Mouse (Mus musculus): ENCODE measurements at regions not wholly inside any gene's neighbourhood (a gene's known extent, or its start where the extent isn't known, plus 50 kb on each side); places are given as distances from the start of the nearest gene placed in this dataset.

- Histone ChIP-seq H3K27me3 (replicated peaks) (no peaks in the 10 kb centered on the region), H3K27ac (no peak overlapping the region), H3K36me3 (no peaks in the 10 kb centered on the region), H3K9me3 (no peaks in the 10 kb centered on the region), H3K9ac (no peak overlapping the region), H3K4me2 (no peak overlapping the region), H3K4me3 (replicated peaks) (no peak overlapping the region), H3K4me1 (no peaks in the 10 kb centered on the region)
- 80% methylated on average over 1 of the region's 1 CpGs for WGBS
- no peak for ATAC-seq (ENCODE audit: insufficient read depth, low FRiP score, low read depth)
Observed at GRCm38 (mm10) chr9:9606322-9606721, 367.4 kb upstream of the Arhgap42 start.

DNA sequence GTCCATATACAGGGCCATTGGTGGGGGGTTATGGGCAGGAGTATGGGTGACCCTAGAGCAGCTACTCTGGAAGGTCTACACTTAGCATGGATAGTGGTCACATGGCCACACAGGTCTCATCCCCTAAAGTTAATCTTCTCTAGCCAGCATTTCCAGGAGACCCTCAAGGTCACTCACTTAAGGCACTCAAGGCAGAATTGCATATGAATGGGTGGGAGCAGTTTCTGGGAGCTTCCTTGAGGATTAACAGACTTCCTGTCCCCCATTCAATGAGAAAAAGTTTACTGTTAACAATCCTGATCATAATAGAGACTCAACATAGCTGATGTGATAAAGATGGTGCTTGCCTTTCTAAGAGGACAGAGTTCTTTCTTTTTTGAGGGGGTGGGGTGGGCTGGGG, 352.4 kb upstream of the Arhgap42 start:
- H3K4me1 ChIP-seq: no peaks in the 10 kb centered on the region
- H3K4me3 ChIP-seq (replicated peaks): no peak overlapping the region
- H3K36me3 ChIP-seq: no peaks in the 10 kb centered on the region
- H3K9me3 ChIP-seq: no peaks in the 10 kb centered on the region
- H3K9ac ChIP-seq: no peak overlapping the region
- H3K27me3 ChIP-seq (replicated peaks): no peaks in the 10 kb centered on the region
- no peak overlapping the region for H3K4me2 ChIP-seq
- H3K27ac ChIP-seq: no peak overlapping the region
- ATAC-seq (ENCODE audit: insufficient read depth, low FRiP score, low read depth): no peak

DNA sequence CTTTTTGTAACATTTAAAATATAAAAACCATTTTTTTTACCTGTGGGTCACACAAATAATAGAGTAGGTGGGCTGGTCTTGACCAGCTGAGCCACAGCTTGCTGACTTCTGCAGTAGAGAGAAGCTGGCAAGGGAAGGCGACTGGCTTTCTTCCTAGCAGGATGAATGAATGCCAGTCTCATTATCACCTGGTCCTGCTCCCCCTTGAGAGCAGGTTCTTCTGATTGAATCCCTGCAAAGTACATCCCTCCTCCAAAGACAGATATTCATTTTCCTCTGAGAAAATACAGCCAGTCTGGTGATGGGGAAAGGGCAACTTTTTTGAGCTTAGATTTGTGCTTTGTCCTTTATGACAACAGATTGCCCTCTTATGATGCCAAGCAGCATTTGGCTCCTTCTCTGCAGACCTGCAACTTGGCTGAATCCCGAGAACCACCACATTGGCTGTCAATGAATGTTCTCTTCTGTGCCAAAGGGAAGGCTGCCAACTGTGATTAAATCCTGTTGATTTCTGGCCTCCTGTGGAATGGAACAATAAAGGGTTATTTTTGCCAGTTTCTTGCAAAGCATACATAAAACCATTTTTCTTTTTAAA, 344.2 kb upstream of the Arhgap42 start:
- Histone ChIP-seq H3K27me3 (replicated peaks) (no peaks in the 10 kb centered on the region), H3K4me3 (replicated peaks) (no peak overlapping the region), H3K9me3 (no peaks in the 10 kb centered on the region), H3K4me2 (no peak overlapping the region), H3K9ac (no peak overlapping the region), H3K27ac (no peak overlapping the region), H3K36me3 (no peaks in the 10 kb centered on the region), H3K4me1 (no peaks in the 10 kb centered on the region)
- ATAC-seq (ENCODE audit: insufficient read depth, low FRiP score, low read depth): no peak
- WGBS: 66% methylated on average over 2 of the region's 2 CpGs

DNA sequence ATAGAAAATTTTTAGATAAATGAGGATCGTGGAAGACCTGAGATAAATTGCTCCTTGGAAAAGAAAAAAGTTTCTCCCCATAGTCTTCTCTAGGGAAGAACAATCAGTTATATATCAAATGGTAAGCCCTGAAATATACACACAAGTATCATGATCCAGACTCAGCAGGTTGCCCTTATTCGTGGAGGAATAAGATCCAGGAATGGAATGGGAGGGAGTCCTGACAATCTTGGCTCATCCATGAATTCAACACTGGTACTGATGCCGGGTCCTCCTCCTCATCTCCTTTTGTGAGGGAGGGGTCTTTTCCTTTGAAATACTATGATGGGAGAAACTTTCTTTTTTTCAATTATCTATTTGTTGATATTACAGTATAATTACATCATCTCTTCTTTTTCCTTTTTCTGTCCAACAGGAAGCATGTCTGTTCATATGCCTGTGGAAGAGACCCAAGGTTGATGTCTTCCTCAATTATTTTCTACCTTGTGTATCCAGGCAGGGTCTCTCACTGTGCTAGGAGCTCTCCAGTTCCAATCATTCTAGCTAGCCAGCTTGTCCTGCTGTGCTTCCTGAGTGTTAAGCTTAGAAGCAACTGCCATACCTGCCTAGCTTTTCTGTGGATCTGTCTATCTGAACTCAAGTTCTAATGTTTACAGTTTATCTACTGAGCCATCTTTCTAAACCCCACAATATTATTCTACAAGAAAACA, 343.6 kb upstream of the Arhgap42 start:
- 82% methylated on average over 3 of the region's 3 CpGs for WGBS
- Histone ChIP-seq H3K27ac (no peak overlapping the region), H3K9me3 (no peaks in the 10 kb centered on the region)

GRCm38 (mm10) chr9:9568040-9568649, 329.2 kb upstream of the Arhgap42 start:
- Histone ChIP-seq H3K27me3 (replicated peaks) (no peaks in the 10 kb centered on the region), H3K9ac (no peak overlapping the region), H3K9me3 (no peaks in the 10 kb centered on the region), H3K4me1 (no peaks in the 10 kb centered on the region), H3K27ac (no peak overlapping the region), H3K36me3 (no peaks in the 10 kb centered on the region), H3K4me3 (replicated peaks) (no peak overlapping the region), H3K4me2 (no peak overlapping the region)
- WGBS: 49% methylated on average over 5 of the region's 5 CpGs
- no peak for ATAC-seq (ENCODE audit: insufficient read depth, low FRiP score, low read depth)

More for the DNA sequence above, 343.6 kb upstream of the Arhgap42 start:
- ATAC-seq (ENCODE audit: insufficient read depth, low FRiP score, low read depth): no peak
- H3K9ac ChIP-seq: no peak overlapping the region
- no peak overlapping the region for H3K4me3 ChIP-seq (replicated peaks)
- H3K4me1 ChIP-seq: no peaks in the 10 kb centered on the region
- no peaks in the 10 kb centered on the region for H3K27me3 ChIP-seq (replicated peaks)
- no peak overlapping the region for H3K4me2 ChIP-seq
- no peaks in the 10 kb centered on the region for H3K36me3 ChIP-seq

DNA sequence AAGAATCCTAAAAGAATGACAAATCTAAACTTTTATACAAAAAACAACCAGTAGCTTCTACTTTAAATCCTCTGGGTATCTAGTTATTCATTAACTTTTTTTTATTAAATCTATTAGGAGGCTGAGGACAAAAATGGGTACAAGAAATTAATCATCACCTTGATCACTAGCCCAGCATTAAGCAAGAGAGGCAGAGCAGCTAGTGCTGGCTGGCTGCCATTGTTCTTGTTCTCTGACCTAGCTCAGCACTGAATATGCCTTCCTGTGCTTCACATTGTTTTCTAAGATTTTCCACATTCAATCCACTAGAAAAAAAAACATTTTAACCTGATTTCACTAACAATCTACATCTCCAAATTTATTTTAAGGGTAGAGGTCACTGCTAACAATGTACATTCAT, 325.6 kb upstream of the Arhgap42 start:
- Histone ChIP-seq H3K9ac (no peak overlapping the region), H3K4me1 (no peaks in the 10 kb centered on the region), H3K27ac (no peak overlapping the region), H3K9me3 (no peaks in the 10 kb centered on the region), H3K36me3 (no peaks in the 10 kb centered on the region), H3K4me3 (replicated peaks) (no peak overlapping the region), H3K27me3 (replicated peaks) (no peaks in the 10 kb centered on the region), H3K4me2 (no peak overlapping the region)
- ATAC-seq (ENCODE audit: insufficient read depth, low FRiP score, low read depth): no peak

DNA sequence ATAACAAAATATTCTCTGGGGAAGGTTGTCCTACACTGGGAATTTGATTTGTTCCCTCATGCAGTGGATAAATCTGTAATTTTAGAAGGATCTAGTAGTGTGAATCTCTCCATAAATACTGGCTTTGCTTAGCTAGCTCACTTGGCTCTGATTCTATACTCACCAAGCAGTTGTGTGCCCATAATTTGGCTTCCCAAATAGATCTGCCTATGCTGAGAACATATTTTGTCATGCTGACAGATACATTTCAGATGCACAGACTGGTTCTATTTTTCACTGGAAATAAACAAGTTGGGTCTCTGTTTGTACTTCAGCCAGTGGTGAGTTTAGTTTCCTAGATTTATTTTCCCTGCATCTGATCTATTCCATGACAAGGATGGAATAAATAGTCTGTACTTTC, 309.8 kb upstream of the Arhgap42 start:
- Histone ChIP-seq H3K9ac (no peak overlapping the region), H3K4me1 (no peaks in the 10 kb centered on the region), H3K4me2 (no peak overlapping the region), H3K36me3 (no peaks in the 10 kb centered on the region), H3K27ac (no peak overlapping the region), H3K9me3 (no peaks in the 10 kb centered on the region), H3K27me3 (replicated peaks) (no peaks in the 10 kb centered on the region), H3K4me3 (replicated peaks) (no peak overlapping the region)
- no peak for ATAC-seq (ENCODE audit: insufficient read depth, low FRiP score, low read depth)

- H3K36me3 ChIP-seq: no peaks in the 10 kb centered on the region
- no peak overlapping the region for H3K4me2 ChIP-seq
- WGBS: 73% methylated on average over 3 of the region's 3 CpGs
- H3K4me3 ChIP-seq (replicated peaks): no peak overlapping the region
- no peaks in the 10 kb centered on the region for H3K9me3 ChIP-seq
- no peak overlapping the region for H3K9ac ChIP-seq
- no peak overlapping the region for H3K27ac ChIP-seq
- no peak for ATAC-seq (ENCODE audit: insufficient read depth, low FRiP score, low read depth)
- no peaks in the 10 kb centered on the region for H3K27me3 ChIP-seq (replicated peaks)
- H3K4me1 ChIP-seq: no peaks in the 10 kb centered on the region
Observed at GRCm38 (mm10) chr9:9547570-9547969, 308.7 kb upstream of the Arhgap42 start.

DNA sequence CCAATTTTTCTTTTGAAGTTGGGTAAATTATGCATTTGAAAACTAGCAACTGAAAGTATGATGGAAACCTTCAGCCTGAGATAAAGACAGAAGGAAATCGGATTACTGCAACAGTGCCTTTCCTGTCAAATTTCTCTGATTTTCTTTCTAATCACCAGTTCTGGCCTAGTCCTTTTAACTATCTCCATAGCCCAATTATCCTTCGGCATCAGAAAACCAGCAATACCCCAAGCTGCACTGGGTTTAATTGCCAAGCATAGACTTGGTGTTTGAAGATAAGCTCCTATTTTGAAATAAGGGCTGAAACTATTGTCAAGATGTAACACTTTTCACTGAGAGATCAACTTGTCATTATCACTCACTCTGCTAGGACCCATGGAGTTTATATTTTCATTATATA, 308.2 kb upstream of the Arhgap42 start:
- H3K27ac ChIP-seq: no peak overlapping the region
- H3K4me2 ChIP-seq: no peak overlapping the region
- no peaks in the 10 kb centered on the region for H3K4me1 ChIP-seq
- no peaks in the 10 kb centered on the region for H3K27me3 ChIP-seq (replicated peaks)
- ATAC-seq (ENCODE audit: insufficient read depth, low FRiP score, low read depth): no peak
- H3K9ac ChIP-seq: no peak overlapping the region
- 83% methylated on average over 2 of the region's 2 CpGs for WGBS
- no peak overlapping the region for H3K4me3 ChIP-seq (replicated peaks)
- H3K36me3 ChIP-seq: no peaks in the 10 kb centered on the region
- H3K9me3 ChIP-seq: no peaks in the 10 kb centered on the region

DNA sequence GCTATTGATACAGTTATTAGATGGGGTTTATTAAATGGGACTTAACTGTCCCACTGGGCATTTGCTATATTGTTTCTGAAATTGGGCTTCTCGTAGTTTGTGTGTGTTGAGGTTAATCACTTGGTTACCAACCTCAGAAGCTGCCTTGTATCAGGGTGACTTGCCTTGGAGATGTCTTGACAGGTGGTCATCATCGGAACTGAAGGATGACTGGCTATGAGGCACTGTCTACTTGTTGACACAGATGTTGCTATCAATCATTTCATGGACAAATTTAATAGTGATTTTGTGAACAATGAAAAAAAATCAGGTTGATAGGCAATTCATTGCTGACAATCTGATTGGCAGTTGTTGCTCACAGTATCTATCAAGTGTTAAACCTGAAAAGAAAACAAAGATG, 261.4 kb upstream of the Arhgap42 start:
- Histone ChIP-seq H3K9ac (no peak overlapping the region), H3K27me3 (replicated peaks) (no peaks in the 10 kb centered on the region), H3K36me3 (no peaks in the 10 kb centered on the region), H3K4me3 (replicated peaks) (no peak overlapping the region), H3K27ac (no peak overlapping the region), H3K4me2 (no peak overlapping the region), H3K4me1 (no peaks in the 10 kb centered on the region), H3K9me3 (no peaks in the 10 kb centered on the region)
- no peak for ATAC-seq (ENCODE audit: insufficient read depth, low FRiP score, low read depth)
- 87% methylated on average over 2 of the region's 2 CpGs for WGBS

GRCm38 (mm10) chr9:9493594-9494182, 254.8 kb upstream of the Arhgap42 start:
- H3K27me3 ChIP-seq (replicated peaks): no peaks in the 10 kb centered on the region
- H3K4me2 ChIP-seq: no peak overlapping the region
- H3K4me1 ChIP-seq: no peaks in the 10 kb centered on the region
- no peaks in the 10 kb centered on the region for H3K36me3 ChIP-seq
- H3K27ac ChIP-seq: no peak overlapping the region
- no peak overlapping the region for H3K4me3 ChIP-seq (replicated peaks)
- WGBS: 76% methylated on average over 3 of the region's 3 CpGs
- no peak for ATAC-seq (ENCODE audit: insufficient read depth, low FRiP score, low read depth)
- H3K9me3 ChIP-seq: no peaks in the 10 kb centered on the region
- H3K9ac ChIP-seq: no peak overlapping the region

GRCm38 (mm10) chr9:9477145-9477544, 238.2 kb upstream of the Arhgap42 start:
- no peak for ATAC-seq (ENCODE audit: insufficient read depth, low FRiP score, low read depth)
- Histone ChIP-seq H3K36me3 (no peaks in the 10 kb centered on the region), H3K27ac (no peak overlapping the region), H3K27me3 (replicated peaks) (no peaks in the 10 kb centered on the region), H3K4me1 (no peaks in the 10 kb centered on the region), H3K9ac (no peak overlapping the region), H3K4me2 (no peak overlapping the region), H3K9me3 (no peaks in the 10 kb centered on the region), H3K4me3 (replicated peaks) (no peak overlapping the region)
